13 mouse cellular contexts compared by ENCODE assay signal in genomic region chr17:88279656-88280055, GRCm38 (mm10).
"Had no signal": no experiment of that assay in that cellular context is flagged by ENCODE, and none has a peak within 500 bp of the region (broad histone marks: within the 10 kb centered on the region; RNA-seq: fewer than 3 reads in every experiment).

No protein-coding gene starts in this region.

- H3K27me3 ChIP-seq: midbrain, embryonic 13.5 days; midbrain, embryonic 15.5 days; neural tube, embryonic 12.5 days; stomach, embryonic 15.5 days had no signal

- DNase-seq: lung, adult 18-20 months; lung, embryonic 14.5 days; lung, postnatal 10 days; lung, postnatal 4 days; right cerebral cortex, postnatal 14 days; thymus, adult 2 months; thymus, postnatal 25 days; thymus, postnatal 4 days had no signal

- H3K4me3 ChIP-seq: midbrain, embryonic 13.5 days; midbrain, embryonic 15.5 days; neural tube, embryonic 12.5 days; stomach, embryonic 15.5 days had no signal

- H3K36me3 ChIP-seq: midbrain, embryonic 13.5 days; midbrain, embryonic 15.5 days; neural tube, embryonic 12.5 days; stomach, embryonic 15.5 days had no signal

- ATAC-seq: midbrain, embryonic 13.5 days; midbrain, embryonic 15.5 days had no signal

- H3K27ac ChIP-seq: midbrain, embryonic 13.5 days; midbrain, embryonic 15.5 days; neural tube, embryonic 12.5 days; stomach, embryonic 15.5 days; stomach, postnatal 0 days had no signal

- H3K4me1 ChIP-seq: neural tube, embryonic 12.5 days had no signal

- H3K9me3 ChIP-seq: midbrain, embryonic 15.5 days; neural tube, embryonic 12.5 days; stomach, embryonic 15.5 days had no signal
